Mouse (Mus musculus) lung, adult 18-20 months (tissue): ENCODE data around the gene Lpcat2b.
A peak's percentile ranks its signal among the peaks of the same experiment; 100 is the strongest.
"Not testable (repeated sequence)": the region's sequence is repeated elsewhere in the genome, so short reads cannot be mapped to it uniquely, and the experiment has no call there.

ENCODE experiments used
- DNase-seq, 2 experiments: peaks; one replicate each; pipeline ENCODE4 v3.0.0; 2022; ENCODE audit warnings: mixed read lengths in 2 of 2

Lpcat2b gene

GRCm38 (mm10) chr5:107431249-107431648, at the start of gene Lpcat2b:
TSS of gene Lpcat2b (plus strand) at chr5:107431549.
- no peak for DNase-seq

- not testable (repeated sequence) for DNase-seq
Measured at GRCm38 (mm10) chr5:107386448-107386847, 44.9 kb upstream of the Lpcat2b start.

- no peak for DNase-seq
Measured at GRCm38 (mm10) chr5:107387788-107388187, 43.6 kb upstream of the Lpcat2b start.

- no peak for DNase-seq
Measured at GRCm38 (mm10) chr5:107389373-107389772, 42.0 kb upstream of the Lpcat2b start.

- DNase-seq: no peak
Measured at GRCm38 (mm10) chr5:107394437-107394836, 36.9 kb upstream of the Lpcat2b start.

GRCm38 (mm10) chr5:107402436-107402835, 28.9 kb upstream of the Lpcat2b start, which contains the start of gene Ephx4:
TSS of gene Ephx4 (plus strand) at chr5:107402736.
- DNase-seq: no peak

- DNase-seq: peak in 1 of 2 experiments; percentile 3
Measured at GRCm38 (mm10) chr5:107403011-107403946, 28.1 kb upstream of the Lpcat2b start.

- peak in 1 of 2 experiments; percentile 1 for DNase-seq
Measured at GRCm38 (mm10) chr5:107403947-107404684, 27.2 kb upstream of the Lpcat2b start.

- no peak for DNase-seq
Measured at GRCm38 (mm10) chr5:107405361-107405760, 26.0 kb upstream of the Lpcat2b start.

GRCm38 (mm10) chr5:107410305-107410704, 21.0 kb upstream of the Lpcat2b start:
- no peak for DNase-seq

GRCm38 (mm10) chr5:107411326-107411725, 20.0 kb upstream of the Lpcat2b start:
- peak in 1 of 2 experiments; percentile 18 for DNase-seq

GRCm38 (mm10) chr5:107412285-107412684, 19.1 kb upstream of the Lpcat2b start:
- DNase-seq: no peak

GRCm38 (mm10) chr5:107415098-107415497, 16.3 kb upstream of the Lpcat2b start:
- no peak for DNase-seq

GRCm38 (mm10) chr5:107421676-107422075, 9.7 kb upstream of the Lpcat2b start:
- DNase-seq: no peak

- no peak for DNase-seq
Measured at GRCm38 (mm10) chr5:107434001-107434400, 2.7 kb downstream of the Lpcat2b start.

- DNase-seq: no peak
Measured at GRCm38 (mm10) chr5:107436185-107436584, 4.8 kb downstream of the Lpcat2b start.

- DNase-seq: peak; percentile 7 to 23
Measured at GRCm38 (mm10) chr5:107436587-107437209, 5.3 kb downstream of the Lpcat2b start.

GRCm38 (mm10) chr5:107437464-107438281, 6.3 kb downstream of the Lpcat2b start, which contains the start of gene Btbd8:
TSS of gene Btbd8 (plus strand) at chr5:107437997.
- DNase-seq: peak; percentile 92 to 95

GRCm38 (mm10) chr5:107438353-107438752, 7.0 kb downstream of the Lpcat2b start:
- DNase-seq: no peak

GRCm38 (mm10) chr5:107441881-107442280, 10.5 kb downstream of the Lpcat2b start:
- no peak for DNase-seq

- DNase-seq: no peak
Measured at GRCm38 (mm10) chr5:107444251-107444650, 12.9 kb downstream of the Lpcat2b start.

GRCm38 (mm10) chr5:107447977-107448376, 16.6 kb downstream of the Lpcat2b start:
- no peak for DNase-seq
